Mouse (Mus musculus) myocyte (in vitro differentiated cells): ENCODE measurements at regions not wholly inside any gene's neighbourhood (a gene's known extent, or its start where the extent isn't known, plus 50 kb on each side); places are given as distances from the start of the nearest gene placed in this dataset.

Experiments
- E2F4 ChIP-seq: IDR thresholded peaks from one replicate; pipeline ENCODE4 v1.6.1; 2011; ENCODE audit warnings: mild to moderate bottlenecking, control low read depth, moderate library complexity; ENCODE audit not compliant: insufficient read depth
- MAX ChIP-seq: IDR thresholded peaks from one replicate; pipeline ENCODE4 v1.6.1; 2011; ENCODE audit warnings: low read depth, mild to moderate bottlenecking, control low read depth
- MYOD1 ChIP-seq, 3 experiments: IDR thresholded peaks; one replicate each; pipeline ENCODE4 v1.6.1; 2011; ENCODE audit warnings: control low read depth in 2 of 3, low read depth in 2 of 3, mild to moderate bottlenecking in 2 of 3, moderate library complexity in 1 of 3; ENCODE audit not compliant: insufficient read length in 2 of 3, control insufficient read depth in 1 of 3
- POLR2A ChIP-seq: IDR thresholded peaks from one replicate; pipeline ENCODE4 v1.6.1; 2011; ENCODE audit warnings: low read depth, mild to moderate bottlenecking, control low read depth, moderate library complexity; ENCODE audit not compliant: insufficient read length
- TCF12 ChIP-seq: IDR thresholded peaks from one replicate; pipeline ENCODE4 v1.6.1; 2011; ENCODE audit warnings: mild to moderate bottlenecking, control low read depth; ENCODE audit not compliant: poor library complexity, insufficient read depth, severe bottlenecking

DNA sequence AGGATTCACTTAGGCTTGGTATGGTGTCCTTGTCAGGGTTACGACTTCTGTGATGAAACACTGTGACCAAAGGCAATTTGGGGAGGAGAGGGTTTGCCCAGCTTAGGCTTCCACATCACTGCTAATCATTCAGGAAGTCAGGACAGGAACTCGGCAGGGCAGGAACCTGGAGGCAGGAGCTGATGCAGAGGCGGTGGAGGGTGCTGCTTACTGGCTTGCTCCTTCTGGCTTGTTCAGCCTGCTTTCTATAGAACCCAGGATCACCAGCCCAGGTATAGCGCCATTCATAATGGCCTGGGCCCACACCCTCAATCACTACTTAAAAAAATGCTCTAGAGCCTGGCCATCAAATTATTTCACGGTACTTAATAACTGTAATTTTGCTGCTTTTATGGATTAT, 89.6 kb upstream of the Zfp366 start:
- TF ChIP-seq POLR2A (no peak), E2F4 (no peak), MYOD1 (IDR thresholded peaks at IDR 0.05; ENCODE audit: control insufficient read depth in 1 of 3, insufficient read length in 2 of 3, low read depth in 2 of 3) (no peak), MAX (no peak), TCF12 (no peak)
